Mouse (Mus musculus) right cerebral cortex, postnatal 25 days (tissue): ENCODE measurements around the gene Efna1.
A peak's percentile ranks its signal among the peaks of the same experiment; 100 is the strongest.

ENCODE experiments used
- DNase-seq: peaks from one replicate; pipeline ENCODE4 v3.0.0; 2022

Gene Efna1

GRCm38 (mm10) chr3:89243609-89244008 lies 37.3 kb downstream of the Efna1 start:
- DNase-seq = no peak

- no peak for DNase-seq
Measured at GRCm38 (mm10) chr3:89242331-89242895, 38.5 kb downstream of the Efna1 start.

- no peak for DNase-seq
Measured at GRCm38 (mm10) chr3:89238494-89238893, 42.4 kb downstream of the Efna1 start.

GRCm38 (mm10) chr3:89237682-89238081 lies 43.3 kb downstream of the Efna1 start:
- no peak for DNase-seq

- DNase-seq = no peak
Measured at GRCm38 (mm10) chr3:89236516-89236915, 44.4 kb downstream of the Efna1 start.

- no peak for DNase-seq
Measured at GRCm38 (mm10) chr3:89233562-89234110, 47.3 kb downstream of the Efna1 start.

GRCm38 (mm10) chr3:89232614-89233013 lies 48.3 kb downstream of the Efna1 start:
- no peak for DNase-seq

- DNase-seq = no peak
Measured at GRCm38 (mm10) chr3:89231772-89232275, 49.1 kb downstream of the Efna1 start.

GRCm38 (mm10) chr3:89231345-89231744 lies 49.6 kb downstream of the Efna1 start:
- no peak for DNase-seq

GRCm38 (mm10) chr3:89230561-89230960 lies 50.4 kb downstream of the Efna1 start:
- no peak for DNase-seq

- no peak for DNase-seq
Measured at GRCm38 (mm10) chr3:89229276-89229675, 51.7 kb downstream of the Efna1 start.

GRCm38 (mm10) chr3:89228836-89229235 lies 52.1 kb downstream of the Efna1 start, which contains the start of gene Muc1:
TSS of gene Muc1 (plus strand) at chr3:89229057.
- DNase-seq = no peak

GRCm38 (mm10) chr3:89228180-89228549 lies 52.8 kb downstream of the Efna1 start:
- peak; percentile 81 for DNase-seq

GRCm38 (mm10) chr3:89227307-89228179 lies 53.4 kb downstream of the Efna1 start:
- peak; percentile 90 for DNase-seq

GRCm38 (mm10) chr3:89226900-89227299 lies 54.0 kb downstream of the Efna1 start, which contains the start of gene Mtx1:
TSS of gene Mtx1 (minus strand) at chr3:89227088.
- no peak for DNase-seq

GRCm38 (mm10) chr3:89226361-89226760 lies 54.6 kb downstream of the Efna1 start:
- no peak for DNase-seq

- DNase-seq = no peak
Measured at GRCm38 (mm10) chr3:89225918-89226317, 55.0 kb downstream of the Efna1 start.

- no peak for DNase-seq
Measured at GRCm38 (mm10) chr3:89225321-89225815, 55.6 kb downstream of the Efna1 start.

GRCm38 (mm10) chr3:89224796-89225195 lies 56.1 kb downstream of the Efna1 start:
- DNase-seq = no peak
